In genomic region chr6:22506871-22507270, GRCm38 (mm10) we compare ENCODE assay signal across 12 mouse cellular contexts.
DNase-seq lines count a peak whose midpoint lies in the region.
"Had no signal": no experiment of that assay in that cellular context is flagged by ENCODE, and none has a peak within 500 bp of the region (broad histone marks: within the 10 kb centered on the region; RNA-seq: fewer than 3 reads in every experiment).

No protein-coding gene starts in this region.

- DNase-seq in cerebellum, postnatal 14 days = peak; percentile 14 to 16
- DNase-seq in cerebellum, adult 8-10 months = no peak
- peak; percentile 8 to 12 for DNase-seq in heart, postnatal 14 days
- DNase-seq in heart, postnatal 4 days = no peak
- peak; percentile 24 for DNase-seq in adrenal gland, adult 8-10 months
- peak; percentile 7 for DNase-seq in adrenal gland, postnatal 25 days
- no peak for DNase-seq in left cerebral cortex, postnatal 14 days (ENCODE audit: low spot score in 2 of 2)
- DNase-seq: cerebellum, adult 2 months; kidney, adult 8-10 months; kidney, postnatal 14 days; liver; thymus, adult 2 months had no signal

- intact Hi-C loops in heart, postnatal 14 days (cut with DNase I) = no loop called here
- intact Hi-C loops in left cerebral cortex, postnatal 14 days (cut with DNase I) = no loop called here

Comparison
In these comparisons a context has a peak if more than half of its experiments do, and no peak if none do; other contexts are left out.
1. DNase-seq: peak in cerebellum, postnatal 14 days (2 of 2), heart, postnatal 14 days (2 of 2), adrenal gland, adult 8-10 months (single experiment) and adrenal gland, postnatal 25 days (single experiment); none in cerebellum, adult 8-10 months (single experiment), heart, postnatal 4 days (single experiment) and left cerebral cortex, postnatal 14 days (0 of 2).